Mouse (Mus musculus) spleen, postnatal 14 days (tissue): ENCODE measurements around the gene Ngp.

ENCODE experiments used
- DNase-seq, 2 experiments: peaks; one replicate each; pipeline ENCODE4 v3.0.0; 2021 to 2022; ENCODE audit warnings: low spot score in 2 of 2

The Ngp gene

DNA sequence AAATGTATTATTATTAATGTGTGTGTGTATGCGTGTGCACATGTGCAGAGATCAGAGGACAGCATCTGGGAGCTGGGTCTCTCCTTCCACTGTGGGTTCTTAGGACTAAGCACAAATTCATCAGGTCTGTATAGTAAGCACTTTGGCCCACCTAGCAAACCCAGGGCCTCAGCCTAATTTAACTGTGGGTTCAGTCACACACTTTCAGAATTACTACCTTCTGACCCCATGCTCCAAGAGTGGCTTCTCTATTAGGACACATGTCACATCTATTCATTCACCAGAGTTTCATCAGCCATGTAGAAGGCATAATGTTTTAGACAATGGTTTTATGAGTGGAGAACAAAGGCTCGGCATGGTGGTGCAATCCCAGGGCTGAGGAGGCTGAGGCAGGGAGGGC, 13.5 kb downstream of the Ngp start:
- DNase-seq = no peak

DNA sequence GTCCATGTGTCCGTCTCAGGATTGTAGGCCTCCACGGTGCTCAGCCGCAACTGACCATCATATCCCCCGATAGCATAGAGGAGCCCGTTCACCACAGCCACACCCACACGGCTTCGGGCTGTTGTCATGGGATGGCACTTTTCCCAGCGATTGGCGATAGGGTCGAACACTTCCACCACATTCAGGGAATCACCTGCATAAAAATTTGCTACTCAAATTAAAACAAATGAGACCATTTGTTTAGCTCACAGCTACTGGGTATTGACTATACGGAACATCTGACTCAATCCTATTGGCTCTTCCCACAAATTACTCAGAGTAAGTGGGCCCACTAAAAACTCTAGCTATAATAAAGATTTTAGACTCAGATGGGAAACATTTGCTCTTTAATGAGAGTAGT, 16.5 kb downstream of the Ngp start:
- DNase-seq = no peak

- DNase-seq = no peak
Observed at GRCm38 (mm10) chr9:110440049-110440448, 20.5 kb downstream of the Ngp start.

DNA sequence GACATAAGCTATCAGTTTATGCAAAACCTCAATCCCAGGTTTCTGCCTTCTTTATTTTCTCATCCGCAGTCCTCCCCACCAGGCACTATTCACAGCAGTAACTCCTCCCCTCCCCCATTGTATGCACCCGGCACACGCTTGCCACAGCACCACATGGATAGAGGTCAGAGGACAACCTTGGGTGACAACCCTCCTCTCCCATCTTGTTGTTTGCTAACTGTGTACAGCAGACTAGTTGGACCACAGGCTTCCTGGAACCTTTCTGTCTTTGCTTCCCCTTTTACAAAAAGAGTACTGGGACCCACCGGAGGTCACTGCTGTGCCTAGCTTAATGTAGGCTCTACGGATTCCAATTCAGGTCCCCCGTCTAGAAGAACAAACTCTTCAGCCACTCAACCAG, 21.0 kb downstream of the Ngp start:
- DNase-seq = no peak

- DNase-seq = no peak
Observed at GRCm38 (mm10) chr9:110448356-110448755, 28.8 kb downstream of the Ngp start.

DNA sequence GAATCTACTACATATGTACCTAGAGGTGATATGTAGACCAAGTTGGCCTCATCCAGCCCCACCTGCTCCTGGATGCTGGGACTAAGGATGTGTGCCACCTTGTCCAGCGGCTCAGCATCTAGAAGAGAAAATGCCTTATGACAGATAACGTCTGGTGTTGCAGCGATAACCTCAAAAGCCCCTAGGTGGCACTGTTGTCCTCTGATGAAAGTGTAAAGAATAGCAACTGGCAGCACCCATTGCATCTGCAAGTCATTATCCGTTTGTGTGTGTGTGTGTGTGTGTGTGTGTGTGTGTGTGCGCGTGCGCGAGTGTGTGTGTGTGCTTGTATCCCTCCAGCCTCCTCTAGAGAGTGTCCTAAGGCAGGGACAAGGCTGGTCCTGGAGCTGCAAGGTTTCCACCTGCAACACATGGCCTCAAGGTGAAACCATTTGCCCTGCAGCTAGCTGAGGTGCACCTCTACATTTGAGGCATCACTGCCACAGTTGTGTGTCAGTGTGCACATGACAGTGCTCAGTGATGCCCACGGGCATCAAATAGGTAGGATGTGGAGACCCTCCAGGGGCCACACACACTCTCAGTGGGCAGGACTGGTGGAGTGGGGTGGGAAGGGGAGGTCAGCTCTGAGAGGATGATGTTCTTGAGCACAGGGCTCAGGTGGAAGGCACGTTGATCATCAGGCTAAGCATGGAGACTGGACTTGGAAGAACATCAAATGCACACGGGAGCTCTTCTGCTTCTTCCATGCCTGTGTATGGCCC, 29.5 kb downstream of the Ngp start:
- peak; percentile 24 to 69 for DNase-seq

GRCm38 (mm10) chr9:110452523-110452922, 33.0 kb downstream of the Ngp start:
- DNase-seq = no peak

DNA sequence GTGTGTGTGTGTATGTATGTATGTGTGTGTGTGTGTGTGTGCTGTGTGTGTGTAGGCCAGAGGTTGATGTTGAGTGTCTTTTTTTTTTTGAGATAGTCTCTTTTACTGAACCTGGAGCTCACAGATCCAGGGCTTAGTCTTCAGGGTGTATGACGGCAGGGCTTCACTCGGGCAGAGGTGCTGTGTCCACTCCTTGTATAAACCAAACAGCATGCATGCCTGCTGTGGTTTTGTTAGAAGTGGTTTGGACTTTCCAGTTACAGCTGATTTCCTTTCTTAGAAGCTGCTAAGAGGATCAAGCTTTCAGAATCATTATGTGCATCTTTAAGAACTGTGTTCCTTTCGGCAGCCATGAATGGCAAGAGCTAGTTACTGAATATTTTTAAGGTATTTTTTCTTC, 38.4 kb downstream of the Ngp start:
- no peak for DNase-seq

DNA sequence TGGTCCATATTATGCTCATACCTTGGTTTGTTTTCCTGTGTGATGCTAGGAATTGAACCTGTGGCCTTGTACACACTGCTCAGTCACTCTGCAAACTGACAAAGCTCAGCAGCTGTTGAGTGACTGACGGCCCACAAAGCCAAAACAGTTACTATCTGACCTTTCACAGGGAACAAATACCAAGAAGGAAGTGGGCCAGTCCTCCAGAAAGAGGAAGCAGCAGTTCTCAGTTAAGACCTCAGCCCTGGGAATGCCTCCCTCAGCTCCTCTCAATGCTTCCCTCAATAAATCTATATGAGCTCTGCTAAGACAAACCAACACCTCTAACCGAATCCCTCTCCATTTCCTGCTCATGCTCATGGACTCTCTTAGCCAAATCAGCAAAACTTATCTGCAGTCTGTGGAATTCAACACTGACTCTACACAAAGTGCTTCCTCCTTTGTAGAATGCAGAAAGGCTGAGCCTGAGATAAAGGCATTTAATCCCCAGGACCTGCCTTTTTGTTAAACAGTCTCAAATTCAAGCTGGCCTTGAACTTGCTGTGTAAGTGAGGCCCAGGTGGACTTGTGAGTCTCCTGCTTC, 39.7 kb downstream of the Ngp start:
- DNase-seq = no peak

DNA sequence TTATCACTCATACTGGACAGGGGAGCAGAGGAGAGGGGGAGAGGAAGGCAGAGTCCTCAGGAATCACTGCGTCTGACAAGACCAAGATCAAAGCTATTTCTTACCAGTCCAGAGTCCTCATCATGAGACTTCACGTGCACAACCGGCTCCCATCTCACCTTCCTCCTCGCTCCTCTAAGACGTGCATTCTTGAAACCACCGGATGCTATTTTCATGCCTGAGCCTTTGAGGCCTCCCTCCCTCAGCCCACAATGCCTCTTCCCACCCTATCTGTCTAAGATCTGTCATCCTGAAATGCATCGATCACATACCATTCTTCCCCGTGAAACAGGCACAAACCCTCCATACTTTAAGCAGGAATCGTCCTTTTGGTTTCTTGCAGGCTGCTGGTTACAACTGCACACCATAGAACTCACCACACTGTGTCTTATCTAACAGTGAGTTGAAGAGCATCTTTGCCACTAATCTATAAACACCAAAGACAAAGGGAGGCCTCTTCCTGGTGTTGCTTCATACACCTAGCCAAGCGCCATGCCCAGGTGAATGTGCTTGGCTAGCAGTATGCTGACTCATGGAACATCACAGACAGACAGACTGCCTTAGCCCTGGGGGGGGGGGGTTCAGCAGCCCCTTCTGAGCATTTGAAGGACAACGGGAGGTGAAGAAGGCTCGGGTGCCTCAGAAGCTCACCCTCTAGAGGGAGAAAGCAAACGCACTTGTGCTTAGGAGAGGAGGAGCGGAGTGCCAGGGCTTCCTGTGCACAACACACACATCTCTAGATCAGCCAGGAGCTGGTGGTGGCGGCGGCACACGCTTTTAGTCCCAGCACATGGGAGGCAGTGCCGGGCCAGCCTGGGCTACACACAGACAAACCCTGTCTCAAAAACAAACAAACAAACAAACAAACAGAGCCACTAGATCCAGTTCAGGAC, 41.6 kb downstream of the Ngp start:
- no peak for DNase-seq

DNA sequence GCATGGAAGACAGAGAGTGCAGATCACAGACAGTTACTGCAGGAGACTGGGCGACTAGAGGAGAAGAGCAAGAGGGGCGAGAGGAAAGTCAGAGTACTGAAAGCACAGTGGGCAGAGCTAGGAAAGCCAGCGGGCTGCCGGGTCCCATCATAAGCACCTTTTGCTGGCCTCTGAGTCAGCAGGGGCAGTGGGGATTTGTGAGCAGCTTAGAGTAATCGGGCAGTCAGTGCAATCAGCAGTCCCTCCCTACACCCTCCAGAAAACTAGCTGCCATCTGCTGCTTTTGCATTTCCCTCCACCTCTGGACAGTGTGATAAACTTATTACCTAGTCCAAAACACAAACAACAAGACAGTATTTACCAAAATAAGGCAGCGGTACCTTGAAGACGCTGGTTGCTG, 42.8 kb downstream of the Ngp start:
- no peak for DNase-seq

GRCm38 (mm10) chr9:110463983-110464591, 44.5 kb downstream of the Ngp start:
- no peak for DNase-seq

GRCm38 (mm10) chr9:110465336-110465735, 45.8 kb downstream of the Ngp start:
- no peak for DNase-seq

DNA sequence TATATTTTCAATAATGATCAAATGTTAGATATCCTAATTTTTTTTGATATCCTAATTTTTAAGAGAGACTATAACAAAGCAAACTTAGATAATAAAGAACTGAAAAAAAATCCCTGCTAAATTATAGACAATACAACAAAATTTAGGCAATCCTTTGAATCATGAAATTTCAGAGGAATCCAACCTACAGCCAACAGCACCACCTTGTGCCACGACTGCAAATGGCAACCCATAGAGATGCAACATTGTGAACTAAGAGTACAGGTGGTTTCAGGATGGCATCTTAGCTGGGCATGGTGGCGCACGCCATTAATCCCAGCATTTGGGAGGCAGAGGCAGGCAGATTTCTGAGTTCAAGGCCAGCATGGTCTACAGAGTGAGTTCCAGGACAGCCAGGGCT, 46.6 kb downstream of the Ngp start:
- peak; percentile 22 to 57 for DNase-seq
